Mouse (Mus musculus) intestine, embryonic 14.5 days (tissue): ENCODE results near the gene Dusp1. TPM values are rescaled to one million over a fixed set of nuclear protein-coding genes. Genes with fewer than 3 reads are reported as not detected.

Source experiments
- ATAC-seq: fragments of 200-750 bp; cut with Nextera tagmentation; replicated peaks from 2 replicates; pipeline ENCODE4 v1.8.0; 2017; ENCODE audit warnings: low read depth, moderate number of reproducible peaks, moderate TSS enrichment, moderate library complexity; ENCODE audit not compliant: low FRiP score, low TSS enrichment
- DNase-seq: peaks from one replicate; pipeline ENCODE4 v3.0.0-alpha.2; 2018; ENCODE audit warnings: low spot score
- H3K27ac ChIP-seq: fragments of 300-500 bp; sonication (generic); 2 replicates; pipeline ENCODE4 v1.5.1; 2014; ENCODE audit warnings: low read depth, mild to moderate bottlenecking, control low read depth
- H3K27me3 ChIP-seq: fragments of 300-500 bp; sonication (generic); replicated peaks from 2 replicates; pipeline ENCODE4 v1.6.1; 2014; ENCODE audit warnings: low read length, control low read depth; ENCODE audit not compliant: control insufficient read depth, insufficient read depth
- H3K36me3 ChIP-seq: fragments of 300-500 bp; sonication (generic); 2 replicates; pipeline ENCODE4 v1.6.1; 2014; ENCODE audit warnings: low read length, control low read depth; ENCODE audit not compliant: control insufficient read depth, insufficient read depth
- H3K4me1 ChIP-seq: fragments of 300-500 bp; sonication (generic); replicated peaks from 2 replicates; pipeline ENCODE4 v1.6.1; 2014; ENCODE audit warnings: low read length, control low read depth, mixed read lengths; ENCODE audit not compliant: control insufficient read depth, insufficient read depth
- H3K4me2 ChIP-seq: fragments of 300-500 bp; sonication (generic); 2 replicates; pipeline ENCODE4 v1.6.1; 2014; ENCODE audit warnings: low read length
- H3K4me3 ChIP-seq: fragments of 300-500 bp; sonication (generic); 2 replicates; pipeline ENCODE4 v1.5.1; 2014; ENCODE audit warnings: low read depth, low read length, control low read depth, mixed read lengths
- H3K9ac ChIP-seq: fragments of 300-500 bp; sonication (generic); 2 replicates; pipeline ENCODE4 v1.6.1; 2014; ENCODE audit warnings: mild to moderate bottlenecking, low read length
- H3K9me3 ChIP-seq: fragments of 300-500 bp; sonication (generic); 2 replicates; pipeline ENCODE4 v1.6.1; 2016; ENCODE audit warnings: low read length, control low read depth; ENCODE audit not compliant: control insufficient read depth
- WGBS: fragments of 180-500 bp; shearing (Covaris S2); extraction: QIAGEN DNeasy Blood & Tissue Kit; methylation state at CpG from one replicate; pipeline ENCODE4 v1.1.7; 2014; 5-methylcytosine and 5-hydroxymethylcytosine counted together
- polyA plus RNA-seq: library from polyadenylated mRNA; unstranded; fragments of >200 nt; fragmentation: Nextera tagmentation; extraction: Ambion mirVana; gene quantifications from 2 replicates; pipeline ENCODE4 v1.2.1, GENCODE M21; 2014

Gene Dusp1
- polyA plus RNA-seq, 1 experiment from 2014 or later, result 17.0 TPM

DNA sequence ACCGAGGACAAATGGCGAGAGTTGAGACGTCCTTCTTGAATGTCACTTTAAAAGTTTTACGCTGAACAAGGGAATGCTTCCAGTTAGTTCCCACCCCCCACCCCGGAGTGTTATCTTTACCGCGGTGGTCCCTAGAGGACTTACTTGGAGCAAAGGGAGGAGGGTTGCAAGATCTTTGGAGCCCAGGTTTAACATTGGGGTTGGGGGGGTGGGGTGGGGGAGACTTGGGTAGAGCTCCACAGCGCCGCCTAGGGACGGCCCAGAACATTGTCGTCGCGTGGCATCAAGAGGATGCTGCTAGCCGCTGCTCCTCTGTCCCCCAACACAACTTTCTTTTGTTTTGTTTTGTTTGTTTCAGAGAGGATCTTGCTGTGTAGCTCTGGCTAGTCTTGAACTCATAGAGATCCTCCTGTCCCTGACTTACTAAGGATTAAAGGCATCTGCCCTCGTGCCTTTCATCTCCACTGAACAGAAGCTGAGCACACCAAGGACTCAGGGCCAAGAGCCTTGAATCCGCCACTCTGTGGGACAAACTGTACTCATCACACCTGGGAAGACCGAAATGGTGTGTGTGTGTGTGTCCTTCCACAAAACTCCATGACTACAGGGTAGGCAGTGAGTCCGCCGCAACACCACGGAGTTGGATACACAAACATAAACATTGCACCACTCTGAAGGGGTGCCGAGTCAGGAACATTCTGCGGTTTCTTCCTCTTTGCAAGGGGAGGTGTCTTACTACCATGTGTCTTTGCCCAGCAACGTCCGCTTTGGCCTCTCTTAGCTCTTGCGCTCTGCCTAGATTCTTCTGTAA is 52.8 kb downstream of the Dusp1 start:
- peak overlapping the region; percentile 67 for H3K4me3 ChIP-seq
- DNase-seq (no peak), ATAC-seq (peak; percentile 17)
- peak overlapping the region; percentile 96 for H3K27ac ChIP-seq
- peaks cover 30% of the 10 kb centered on the region for H3K4me1 ChIP-seq
- H3K9ac ChIP-seq, result peak overlapping the region; percentile 90
- no peaks in the 10 kb centered on the region for H3K9me3 ChIP-seq
- 27% methylated on average over 25 of the region's 25 CpGs for WGBS
- H3K36me3 ChIP-seq, result peaks cover 9% of the 10 kb centered on the region; the same call in 1 of the 2 replicates
- H3K4me2 ChIP-seq, result peak overlapping the region; percentile 64
- no peaks in the 10 kb centered on the region for H3K27me3 ChIP-seq

DNA sequence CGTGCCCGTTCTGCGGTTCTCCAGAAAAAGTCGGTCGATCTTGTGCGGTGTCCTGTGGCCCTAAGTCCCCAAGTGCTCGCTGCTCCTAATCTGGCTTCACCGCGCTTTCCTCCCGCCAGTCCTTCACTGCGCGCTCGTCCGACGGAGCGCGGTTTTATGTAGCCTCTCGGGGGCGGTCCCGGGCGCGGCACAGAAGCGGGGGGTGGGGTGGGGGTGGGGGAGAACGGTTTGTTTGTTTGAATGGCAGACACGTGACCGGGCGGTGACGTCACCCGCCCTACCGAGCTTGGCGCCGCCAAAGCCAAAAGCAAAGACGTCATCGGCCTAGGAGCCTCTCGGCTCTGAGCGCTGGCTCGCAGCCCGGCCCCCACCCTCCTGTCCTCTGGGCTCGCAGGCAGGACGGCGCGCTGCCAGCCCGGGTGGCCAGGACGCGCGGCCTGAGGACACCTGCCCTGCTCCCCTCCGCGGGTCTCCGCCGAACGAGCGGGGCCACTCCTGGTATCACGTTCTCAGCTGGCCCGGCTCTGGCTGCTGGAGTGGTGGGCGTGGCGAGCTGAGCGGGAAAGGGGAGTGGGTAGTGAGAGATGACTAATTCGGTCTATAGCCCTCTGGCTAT is 53.5 kb downstream of the Dusp1 start:
- Histone ChIP-seq H3K4me1 (peaks cover 37% of the 10 kb centered on the region), H3K9ac (peak overlapping the region; percentile 90), H3K36me3 (peaks cover 9% of the 10 kb centered on the region; the same call in 1 of the 2 replicates), H3K9me3 (no peaks in the 10 kb centered on the region), H3K4me2 (peak overlapping the region; percentile 64), H3K27me3 (no peaks in the 10 kb centered on the region), H3K27ac (peak overlapping the region; percentile 96), H3K4me3 (peak overlapping the region; percentile 67)
- WGBS, result under 1% methylated on average over 52 of the region's 58 CpGs
- ATAC-seq (peak; percentile 90), DNase-seq (peak; percentile 96)

DNA sequence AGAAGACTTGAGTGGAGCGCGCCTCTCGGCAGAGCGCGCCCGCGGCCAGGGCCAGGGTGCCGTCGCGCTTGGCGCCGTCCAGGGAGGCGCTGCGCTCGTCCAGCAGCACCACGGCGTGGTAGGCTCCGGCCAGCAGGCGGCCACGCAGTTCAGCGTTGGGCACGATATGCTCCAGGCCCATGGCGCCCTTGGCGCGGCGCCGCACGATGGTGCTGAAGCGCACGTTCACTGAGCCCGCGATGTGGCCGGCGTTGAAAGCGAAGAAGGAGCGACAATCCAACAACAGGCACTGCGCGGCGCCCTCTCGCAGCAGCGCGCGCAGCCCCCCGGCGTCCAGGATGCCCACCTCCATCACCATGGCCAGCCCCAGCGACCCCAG is 54.0 kb downstream of the Dusp1 start:
- Histone ChIP-seq H3K9ac (peak overlapping the region; percentile 90), H3K27me3 (no peaks in the 10 kb centered on the region), H3K36me3 (peaks cover 9% of the 10 kb centered on the region; the same call in 1 of the 2 replicates), H3K4me1 (peaks cover 40% of the 10 kb centered on the region), H3K27ac (peak overlapping the region; percentile 96), H3K9me3 (no peaks in the 10 kb centered on the region), H3K4me3 (peak overlapping the region; percentile 67), H3K4me2 (peak overlapping the region; percentile 64)
- DNase-seq (peak; percentile 95), ATAC-seq (peak; percentile 82)
- 0% methylated on average over 46 of the region's 46 CpGs for WGBS

DNA sequence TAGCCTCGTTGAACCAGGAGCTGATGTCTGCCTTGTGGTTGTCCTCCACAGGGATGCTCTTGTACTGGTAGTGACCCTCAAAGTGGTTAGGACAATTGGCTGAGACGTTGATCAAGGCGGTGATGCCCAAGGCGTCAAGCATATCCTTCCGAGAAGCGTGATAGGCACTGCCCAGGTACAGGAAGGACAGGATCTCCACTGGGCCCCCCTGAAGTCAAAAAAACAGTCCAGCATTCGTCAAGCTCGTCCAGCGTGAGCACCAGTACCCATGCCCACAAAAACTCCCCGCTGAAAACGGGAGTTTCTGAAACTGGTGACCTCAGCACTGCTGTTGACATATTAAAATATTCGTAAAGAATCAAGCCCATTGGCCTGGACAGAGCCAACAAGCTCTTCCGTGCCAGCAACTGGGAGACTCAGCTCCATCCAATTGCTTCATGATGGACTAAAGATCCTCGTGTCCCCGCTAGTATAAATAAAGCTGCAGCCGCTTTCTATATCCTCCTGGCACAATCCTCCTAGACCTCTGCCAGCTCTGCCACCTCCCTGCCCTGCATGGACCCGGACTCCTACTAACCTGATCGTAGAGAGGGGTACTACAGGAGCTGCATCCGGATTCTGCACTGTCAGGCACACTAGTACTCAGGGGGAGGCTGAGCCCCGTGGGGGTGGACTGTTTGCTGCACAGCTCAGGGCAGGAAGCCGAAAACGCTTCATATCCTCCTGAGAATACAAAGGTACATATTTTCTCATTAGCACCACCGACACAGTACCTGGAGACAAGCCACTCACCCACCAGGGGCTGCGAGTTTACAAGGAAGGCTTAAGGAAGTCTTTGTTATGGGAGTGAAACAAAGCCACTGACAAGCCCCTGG is 54.7 kb downstream of the Dusp1 start:
- Histone ChIP-seq H3K27ac (peak overlapping the region; percentile 96), H3K4me2 (peak overlapping the region; percentile 64), H3K9me3 (no peaks in the 10 kb centered on the region), H3K9ac (peak overlapping the region; percentile 90), H3K36me3 (peaks cover 9% of the 10 kb centered on the region; the same call in 1 of the 2 replicates), H3K4me3 (peak overlapping the region; percentile 67), H3K27me3 (no peaks in the 10 kb centered on the region), H3K4me1 (peaks cover 43% of the 10 kb centered on the region)
- WGBS, result 21% methylated on average over 24 of the region's 24 CpGs
- DNase-seq (no peak), ATAC-seq (no peak)

- ATAC-seq (no peak), DNase-seq (no peak)
- 0 out of 2 replicates have a peak overlapping the region, but pooled peaks have one; percentile 2 for H3K9ac ChIP-seq
- no peaks in the 10 kb centered on the region for H3K27me3 ChIP-seq
- peaks cover 39% of the 10 kb centered on the region for H3K4me1 ChIP-seq
- peak overlapping the region; percentile 64 for H3K4me2 ChIP-seq
- no peak overlapping the region for H3K27ac ChIP-seq
- H3K9me3 ChIP-seq, result no peaks in the 10 kb centered on the region
- peak overlapping the region; percentile 67 for H3K4me3 ChIP-seq
- H3K36me3 ChIP-seq, result peaks cover 9% of the 10 kb centered on the region; the same call in 1 of the 2 replicates
- 79% methylated on average over 14 of the region's 14 CpGs for WGBS
Observed at GRCm38 (mm10) chr17:26506031-26506641, 55.8 kb downstream of the Dusp1 start.

DNA sequence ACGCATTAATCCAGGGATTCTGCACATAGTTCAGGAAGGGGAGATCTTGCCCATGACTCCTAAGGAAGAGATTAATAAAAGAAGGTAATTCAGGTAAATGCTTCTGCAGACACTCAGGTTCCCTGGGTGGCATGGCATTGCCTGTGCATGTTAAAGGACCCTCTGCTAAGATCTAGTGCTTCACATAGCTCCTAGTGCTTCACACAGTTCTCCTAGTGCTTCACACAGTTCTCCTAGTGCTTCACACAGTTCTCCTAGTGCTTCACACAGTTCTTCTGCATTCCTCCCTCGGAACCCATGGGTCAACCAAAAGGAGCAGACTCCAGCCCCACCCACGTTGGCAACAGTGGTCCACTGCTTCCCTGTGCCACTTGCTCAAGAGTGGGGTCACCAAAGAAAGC is 56.7 kb downstream of the Dusp1 start:
- Histone ChIP-seq H3K9me3 (no peaks in the 10 kb centered on the region), H3K36me3 (peaks cover 9% of the 10 kb centered on the region; the same call in 1 of the 2 replicates), H3K27ac (no peak overlapping the region), H3K4me1 (peaks cover 39% of the 10 kb centered on the region), H3K4me2 (no peak overlapping the region), H3K4me3 (no peak overlapping the region), H3K27me3 (no peaks in the 10 kb centered on the region), H3K9ac (no peak overlapping the region)
- DNase-seq (no peak), ATAC-seq (no peak)
- WGBS, result 79% methylated on average over 3 of the region's 3 CpGs

GRCm38 (mm10) chr17:26503981-26504671 is 57.8 kb downstream of the Dusp1 start:
- no peak for ATAC-seq
- Histone ChIP-seq H3K9me3 (no peaks in the 10 kb centered on the region), H3K4me3 (no peak overlapping the region), H3K4me1 (peaks cover 39% of the 10 kb centered on the region), H3K4me2 (0 out of 2 replicates have a peak overlapping the region, but pooled peaks have one; percentile 1), H3K36me3 (peaks cover 9% of the 10 kb centered on the region; the same call in 1 of the 2 replicates), H3K27me3 (no peaks in the 10 kb centered on the region), H3K27ac (peak overlapping the region; percentile 74), H3K9ac (no peak overlapping the region)
- WGBS, result 47% methylated on average over 11 of the region's 11 CpGs
- DNase-seq, result no peak
